Mouse (Mus musculus): Measurements from ENCODE around the gene Cpped1. TPM values are rescaled to one million over a fixed set of nuclear protein-coding genes. Genes with fewer than 3 reads are reported as not detected.

Cpped1 gene
- polyA plus RNA-seq, 1 experiment from 2014 or later = 16.7 TPM

GRCm38 (mm10) chr16:11900341-11900740, 8.9 kb downstream of the Cpped1 start:
- no peak overlapping the region for H3K27ac ChIP-seq (ENCODE audit: low read depth, low read length)
- H3K4me3 ChIP-seq (ENCODE audit: low read depth, low read length) = no peak overlapping the region
- H3K4me1 ChIP-seq (ENCODE audit: control insufficient read depth, insufficient read depth, low read length) = no peaks in the 10 kb centered on the region
- ATAC-seq (ENCODE audit: low FRiP score) = no peak
- no peak for DNase-seq (ENCODE audit: low spot score, missing footprints)
- H3K9ac ChIP-seq (ENCODE audit: low read length) = no peak overlapping the region
- H3K9me3 ChIP-seq (ENCODE audit: control insufficient read depth, low read length) = no peaks in the 10 kb centered on the region
- H3K4me2 ChIP-seq = no peak overlapping the region
- H3K36me3 ChIP-seq (ENCODE audit: control insufficient read depth, insufficient read depth, low read length) = no peaks in the 10 kb centered on the region
- H3K27me3 ChIP-seq (ENCODE audit: control insufficient read depth, insufficient read depth, low read length) = no peaks in the 10 kb centered on the region
- WGBS = 92% methylated on average over 6 of the region's 6 CpGs

GRCm38 (mm10) chr16:11896411-11896810, 12.8 kb downstream of the Cpped1 start:
- DNase-seq (ENCODE audit: low spot score, missing footprints) (no peak), ATAC-seq (ENCODE audit: low FRiP score) (no peak)
- no peaks in the 10 kb centered on the region for H3K9me3 ChIP-seq (ENCODE audit: control insufficient read depth, low read length)
- H3K36me3 ChIP-seq (ENCODE audit: control insufficient read depth, insufficient read depth, low read length) = no peaks in the 10 kb centered on the region
- H3K9ac ChIP-seq (ENCODE audit: low read length) = no peak overlapping the region
- H3K4me1 ChIP-seq (ENCODE audit: control insufficient read depth, insufficient read depth, low read length) = no peaks in the 10 kb centered on the region
- no peak overlapping the region for H3K4me3 ChIP-seq (ENCODE audit: low read depth, low read length)
- H3K4me2 ChIP-seq = no peak overlapping the region
- no peaks in the 10 kb centered on the region for H3K27me3 ChIP-seq (ENCODE audit: control insufficient read depth, insufficient read depth, low read length)
- no peak overlapping the region for H3K27ac ChIP-seq (ENCODE audit: low read depth, low read length)
- WGBS = 85% methylated on average over 5 of the region's 5 CpGs

- H3K4me1 ChIP-seq (ENCODE audit: control insufficient read depth, insufficient read depth, low read length) = no peaks in the 10 kb centered on the region
These were observed 14.4 kb downstream of the Cpped1 start for GRCm38 (mm10) chr16:11894877-11895276.

GRCm38 (mm10) chr16:11890186-11890585, 19.1 kb downstream of the Cpped1 start:
- H3K27ac ChIP-seq (ENCODE audit: low read depth, low read length) = no peak overlapping the region
- H3K4me1 ChIP-seq (ENCODE audit: control insufficient read depth, insufficient read depth, low read length) = no peaks in the 10 kb centered on the region
- H3K9ac ChIP-seq (ENCODE audit: low read length) = no peak overlapping the region
- no peak overlapping the region for H3K4me2 ChIP-seq
- WGBS = 85% methylated on average over 3 of the region's 3 CpGs
- no peaks in the 10 kb centered on the region for H3K36me3 ChIP-seq (ENCODE audit: control insufficient read depth, insufficient read depth, low read length)
- H3K4me3 ChIP-seq (ENCODE audit: low read depth, low read length) = no peak overlapping the region
- ATAC-seq (ENCODE audit: low FRiP score) = no peak
- H3K27me3 ChIP-seq (ENCODE audit: control insufficient read depth, insufficient read depth, low read length) = no peaks in the 10 kb centered on the region
- no peak for DNase-seq (ENCODE audit: low spot score, missing footprints)
- H3K9me3 ChIP-seq (ENCODE audit: control insufficient read depth, low read length) = no peaks in the 10 kb centered on the region

More at GRCm38 (mm10) chr16:11894877-11895276, 14.4 kb downstream of the Cpped1 start:
- Histone ChIP-seq H3K27ac (ENCODE audit: low read depth, low read length) (no peak overlapping the region), H3K27me3 (ENCODE audit: control insufficient read depth, insufficient read depth, low read length) (no peaks in the 10 kb centered on the region), H3K9ac (ENCODE audit: low read length) (no peak overlapping the region), H3K4me2 (no peak overlapping the region), H3K4me3 (ENCODE audit: low read depth, low read length) (no peak overlapping the region), H3K9me3 (ENCODE audit: control insufficient read depth, low read length) (no peaks in the 10 kb centered on the region), H3K36me3 (ENCODE audit: control insufficient read depth, insufficient read depth, low read length) (no peaks in the 10 kb centered on the region)
- 87% methylated on average over 3 of the region's 3 CpGs for WGBS
- DNase-seq (ENCODE audit: low spot score, missing footprints) = no peak
- ATAC-seq (ENCODE audit: low FRiP score) = no peak

GRCm38 (mm10) chr16:11889741-11890140, 19.5 kb downstream of the Cpped1 start:
- no peaks in the 10 kb centered on the region for H3K9me3 ChIP-seq (ENCODE audit: control insufficient read depth, low read length)
- DNase-seq (ENCODE audit: low spot score, missing footprints) (no peak), ATAC-seq (ENCODE audit: low FRiP score) (no peak)
- H3K27me3 ChIP-seq (ENCODE audit: control insufficient read depth, insufficient read depth, low read length) = no peaks in the 10 kb centered on the region
- H3K4me3 ChIP-seq (ENCODE audit: low read depth, low read length) = no peak overlapping the region
- no peak overlapping the region for H3K9ac ChIP-seq (ENCODE audit: low read length)
- no peak overlapping the region for H3K4me2 ChIP-seq
- no peaks in the 10 kb centered on the region for H3K36me3 ChIP-seq (ENCODE audit: control insufficient read depth, insufficient read depth, low read length)
- no peaks in the 10 kb centered on the region for H3K4me1 ChIP-seq (ENCODE audit: control insufficient read depth, insufficient read depth, low read length)
- no peak overlapping the region for H3K27ac ChIP-seq (ENCODE audit: low read depth, low read length)
- 88% methylated on average over 3 of the region's 3 CpGs for WGBS

- ATAC-seq (ENCODE audit: low FRiP score) = no peak
- Histone ChIP-seq H3K4me2 (no peak overlapping the region), H3K36me3 (ENCODE audit: control insufficient read depth, insufficient read depth, low read length) (no peaks in the 10 kb centered on the region), H3K4me1 (ENCODE audit: control insufficient read depth, insufficient read depth, low read length) (no peaks in the 10 kb centered on the region), H3K27ac (ENCODE audit: low read depth, low read length) (no peak overlapping the region), H3K4me3 (ENCODE audit: low read depth, low read length) (no peak overlapping the region), H3K9ac (ENCODE audit: low read length) (no peak overlapping the region), H3K27me3 (ENCODE audit: control insufficient read depth, insufficient read depth, low read length) (no peaks in the 10 kb centered on the region), H3K9me3 (ENCODE audit: control insufficient read depth, low read length) (no peaks in the 10 kb centered on the region)
- no peak for DNase-seq (ENCODE audit: low spot score, missing footprints)
- WGBS = 83% methylated on average over 6 of the region's 6 CpGs
These were observed 27.4 kb downstream of the Cpped1 start for GRCm38 (mm10) chr16:11881795-11882194.

GRCm38 (mm10) chr16:11880461-11880860, 28.8 kb downstream of the Cpped1 start:
- Histone ChIP-seq H3K4me2 (no peak overlapping the region), H3K4me1 (ENCODE audit: control insufficient read depth, insufficient read depth, low read length) (no peaks in the 10 kb centered on the region), H3K9ac (ENCODE audit: low read length) (no peak overlapping the region), H3K27ac (ENCODE audit: low read depth, low read length) (no peak overlapping the region), H3K27me3 (ENCODE audit: control insufficient read depth, insufficient read depth, low read length) (no peaks in the 10 kb centered on the region), H3K9me3 (ENCODE audit: control insufficient read depth, low read length) (no peaks in the 10 kb centered on the region), H3K4me3 (ENCODE audit: low read depth, low read length) (no peak overlapping the region), H3K36me3 (ENCODE audit: control insufficient read depth, insufficient read depth, low read length) (no peaks in the 10 kb centered on the region)
- ATAC-seq (ENCODE audit: low FRiP score) (no peak), DNase-seq (ENCODE audit: low spot score, missing footprints) (no peak)
- 90% methylated on average over 6 of the region's 6 CpGs for WGBS

GRCm38 (mm10) chr16:11879196-11879595, 30.0 kb downstream of the Cpped1 start:
- H3K27me3 ChIP-seq (ENCODE audit: control insufficient read depth, insufficient read depth, low read length) = no peaks in the 10 kb centered on the region
- no peak overlapping the region for H3K9ac ChIP-seq (ENCODE audit: low read length)
- H3K36me3 ChIP-seq (ENCODE audit: control insufficient read depth, insufficient read depth, low read length) = no peaks in the 10 kb centered on the region
- ATAC-seq (ENCODE audit: low FRiP score) (no peak), DNase-seq (ENCODE audit: low spot score, missing footprints) (no peak)
- H3K9me3 ChIP-seq (ENCODE audit: control insufficient read depth, low read length) = no peaks in the 10 kb centered on the region
- WGBS = 92% methylated on average over 6 of the region's 6 CpGs
- H3K4me2 ChIP-seq = no peak overlapping the region
- H3K27ac ChIP-seq (ENCODE audit: low read depth, low read length) = no peak overlapping the region
- H3K4me1 ChIP-seq (ENCODE audit: control insufficient read depth, insufficient read depth, low read length) = no peaks in the 10 kb centered on the region
- no peak overlapping the region for H3K4me3 ChIP-seq (ENCODE audit: low read depth, low read length)

- H3K27me3 ChIP-seq (ENCODE audit: control insufficient read depth, insufficient read depth, low read length) = no peaks in the 10 kb centered on the region
- no peaks in the 10 kb centered on the region for H3K36me3 ChIP-seq (ENCODE audit: control insufficient read depth, insufficient read depth, low read length)
- H3K27ac ChIP-seq (ENCODE audit: low read depth, low read length) = no peak overlapping the region
- ATAC-seq (ENCODE audit: low FRiP score) (no peak), DNase-seq (ENCODE audit: low spot score, missing footprints) (no peak)
- H3K4me3 ChIP-seq (ENCODE audit: low read depth, low read length) = no peak overlapping the region
- H3K4me2 ChIP-seq = no peak overlapping the region
- 89% methylated on average over 5 of the region's 5 CpGs for WGBS
- no peaks in the 10 kb centered on the region for H3K4me1 ChIP-seq (ENCODE audit: control insufficient read depth, insufficient read depth, low read length)
- H3K9me3 ChIP-seq (ENCODE audit: control insufficient read depth, low read length) = no peaks in the 10 kb centered on the region
- no peak overlapping the region for H3K9ac ChIP-seq (ENCODE audit: low read length)
These were observed 34.0 kb downstream of the Cpped1 start for GRCm38 (mm10) chr16:11875227-11875626.

GRCm38 (mm10) chr16:11873292-11873691, 36.0 kb downstream of the Cpped1 start:
- Histone ChIP-seq H3K36me3 (ENCODE audit: control insufficient read depth, insufficient read depth, low read length) (no peaks in the 10 kb centered on the region), H3K9me3 (ENCODE audit: control insufficient read depth, low read length) (no peaks in the 10 kb centered on the region), H3K27ac (ENCODE audit: low read depth, low read length) (no peak overlapping the region), H3K9ac (ENCODE audit: low read length) (no peak overlapping the region), H3K27me3 (ENCODE audit: control insufficient read depth, insufficient read depth, low read length) (no peaks in the 10 kb centered on the region), H3K4me3 (ENCODE audit: low read depth, low read length) (no peak overlapping the region), H3K4me1 (ENCODE audit: control insufficient read depth, insufficient read depth, low read length) (no peaks in the 10 kb centered on the region), H3K4me2 (no peak overlapping the region)
- ATAC-seq (ENCODE audit: low FRiP score) (no peak), DNase-seq (ENCODE audit: low spot score, missing footprints) (no peak)
- 81% methylated on average over 3 of the region's 3 CpGs for WGBS
